Mouse (Mus musculus) layer of hippocampus, postnatal 10 days (tissue): ENCODE results near the gene Pam. TPM values are rescaled to one million over a fixed set of nuclear protein-coding genes. Genes with fewer than 3 reads are reported as not detected.
A peak's percentile ranks its signal among the peaks of the same experiment; 100 is the strongest.

Experiments
- DNase-seq, 2 experiments: peaks; one replicate each; pipeline ENCODE4 v3.0.0; 2021; ENCODE audit warnings: low spot score in 2 of 2
- total RNA-seq, 2 experiments: library from RNA; stranded (reverse); gene quantifications; 2 replicates each; pipeline ENCODE4 v1.2.3; 2021

The Pam gene
- total RNA-seq, 2 experiments from 2014 or later = 158 to 166 TPM

- no peak for DNase-seq
Observed at GRCm38 (mm10) chr1:98080431-98080830, 15.0 kb downstream of the Pam start.

DNA sequence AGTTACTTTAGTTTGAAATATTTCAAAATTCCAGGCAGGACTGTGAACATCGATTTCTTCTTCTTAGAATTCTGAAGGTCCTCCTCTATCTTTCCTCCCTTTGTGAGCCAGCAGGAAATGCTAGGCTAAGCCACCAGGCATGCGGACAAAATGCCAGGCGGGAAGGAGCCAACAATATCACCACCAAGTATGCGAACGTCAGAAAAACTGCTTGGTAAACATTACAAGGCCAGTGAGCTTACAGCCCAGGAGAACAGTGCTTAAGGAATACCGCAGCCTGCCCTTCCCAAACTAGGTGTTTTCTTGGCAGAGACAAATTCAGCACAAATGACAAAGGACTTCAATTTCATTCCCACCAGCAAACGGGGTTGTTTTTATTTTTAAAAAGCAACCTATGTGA is 15.8 kb downstream of the Pam start:
- no peak for DNase-seq

DNA sequence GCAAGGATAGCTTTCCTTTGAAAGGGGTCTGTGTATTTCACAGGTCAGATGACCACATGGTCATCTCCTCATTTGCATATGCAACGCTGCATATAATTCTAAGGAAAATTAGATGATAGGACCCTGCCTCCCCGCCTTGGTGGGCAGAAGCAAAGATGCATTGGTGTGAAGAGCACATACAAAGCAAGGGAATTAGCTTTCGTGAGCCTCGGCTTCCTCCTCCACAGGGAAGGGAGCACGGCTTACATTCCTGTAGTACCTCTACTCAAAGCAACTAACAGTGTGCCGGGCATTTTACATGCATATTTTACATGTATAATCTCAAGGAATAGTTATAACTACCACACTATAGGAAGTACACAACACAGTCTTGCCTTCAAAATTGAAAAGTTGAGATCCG is 16.7 kb downstream of the Pam start:
- no peak for DNase-seq

DNA sequence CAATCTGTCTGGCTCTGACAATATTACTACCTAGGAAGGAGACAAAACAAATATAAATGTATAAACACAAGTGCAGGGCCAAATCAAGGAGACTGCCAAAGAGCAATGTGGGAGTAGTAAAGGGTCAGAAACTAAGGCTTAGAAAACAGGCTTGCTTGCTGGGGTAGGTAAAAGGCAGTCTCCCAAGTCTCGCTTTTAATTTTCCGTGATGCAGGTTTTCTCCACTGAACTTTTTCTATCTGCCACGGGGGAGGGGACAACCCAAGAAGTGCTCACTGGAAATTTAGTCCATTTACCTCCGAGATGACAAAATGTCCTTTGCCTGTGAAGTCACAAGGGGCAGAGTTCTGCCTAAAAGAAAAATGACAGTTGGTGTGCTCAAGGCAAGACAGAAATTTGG is 21.6 kb downstream of the Pam start:
- DNase-seq = no peak

DNA sequence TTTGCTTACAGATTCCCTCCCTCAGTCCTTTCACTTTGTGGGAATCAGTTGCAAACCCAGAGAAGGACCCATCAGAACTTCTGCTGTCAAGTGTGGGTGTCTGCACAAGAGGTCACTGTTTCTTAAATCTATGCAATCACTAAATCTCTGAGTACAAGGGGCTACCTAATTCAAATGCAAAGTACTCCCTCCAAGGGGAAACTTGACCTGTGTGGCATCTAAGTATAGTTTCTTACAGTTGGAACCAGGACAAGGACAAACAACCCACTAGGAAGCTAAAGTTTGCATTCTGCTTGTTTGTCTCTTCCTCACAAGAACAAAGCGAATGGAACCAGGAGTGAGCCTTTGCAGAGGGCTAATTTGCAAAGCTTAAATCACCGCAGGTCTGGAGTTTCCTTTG is 22.3 kb downstream of the Pam start:
- no peak for DNase-seq

DNA sequence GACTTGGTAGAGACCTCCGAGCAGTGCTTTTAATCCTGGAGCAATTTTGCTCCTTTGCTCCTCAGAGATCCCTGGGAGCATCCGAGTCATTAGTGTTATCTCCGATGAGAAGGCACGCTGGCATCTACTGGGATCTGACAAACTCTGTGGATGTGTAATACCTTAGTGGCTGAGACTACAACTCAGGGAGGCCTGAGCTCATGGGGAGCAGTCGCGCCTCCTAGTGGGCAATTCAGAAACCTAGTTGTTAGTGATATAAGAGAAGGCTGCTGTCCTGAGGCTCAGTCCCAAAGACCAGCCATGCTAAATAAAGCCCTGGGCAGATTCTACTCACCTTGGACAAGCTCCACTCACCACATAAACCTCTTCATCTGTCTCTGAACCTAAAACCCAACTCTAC is 23.4 kb downstream of the Pam start:
- DNase-seq = peak; percentile 32 to 38

DNA sequence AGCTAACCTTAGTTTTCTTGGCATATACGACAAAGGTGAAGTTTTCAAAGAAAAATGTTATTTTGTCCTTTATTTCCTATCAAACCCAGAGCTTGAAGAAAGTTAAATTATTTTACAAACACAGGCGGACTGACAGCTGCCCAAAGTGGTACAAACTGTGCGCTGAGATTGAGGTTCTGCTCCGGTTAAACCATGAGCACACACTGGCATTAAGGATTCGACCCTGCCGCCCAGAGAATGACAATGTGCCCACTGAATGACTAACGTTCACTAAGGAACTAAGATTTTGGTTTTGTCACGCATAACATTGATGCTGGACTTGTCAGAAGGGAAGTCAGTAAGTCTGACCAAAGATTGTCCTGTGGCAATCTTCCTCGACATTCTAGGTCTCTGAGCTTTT is 24.0 kb downstream of the Pam start:
- DNase-seq = no peak

GRCm38 (mm10) chr1:98070743-98071325 is 24.6 kb downstream of the Pam start:
- peak in 1 of 2 experiments; percentile 37 for DNase-seq

- no peak for DNase-seq
Observed at GRCm38 (mm10) chr1:98068177-98068576, 27.3 kb downstream of the Pam start.

- DNase-seq = no peak
Observed at GRCm38 (mm10) chr1:98062074-98062473, 33.4 kb downstream of the Pam start.

DNA sequence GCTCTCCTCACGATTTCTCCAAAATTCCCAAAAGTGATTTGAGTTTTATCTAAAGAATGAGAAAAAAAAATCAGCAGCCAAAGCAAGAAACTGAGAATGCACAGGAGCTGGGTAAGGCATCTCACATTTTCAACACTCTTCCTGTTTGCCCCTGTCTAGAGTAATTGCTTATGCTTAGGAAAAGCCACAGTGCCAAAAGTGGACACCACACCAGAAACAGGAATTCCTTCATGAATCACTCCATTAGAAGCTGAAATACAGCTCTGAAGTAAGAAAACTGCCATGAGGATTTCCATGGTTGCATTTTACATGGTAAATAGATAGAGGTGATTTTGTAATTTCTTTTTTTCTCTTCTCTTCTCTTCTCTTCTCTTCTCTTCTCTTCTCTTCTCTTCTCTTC is 36.0 kb downstream of the Pam start:
- no peak for DNase-seq

- no peak for DNase-seq
Observed at GRCm38 (mm10) chr1:98056996-98057945, 38.2 kb downstream of the Pam start.

GRCm38 (mm10) chr1:98056277-98056676 is 39.2 kb downstream of the Pam start:
- no peak for DNase-seq

- DNase-seq = no peak
Observed at GRCm38 (mm10) chr1:98055591-98055990, 39.9 kb downstream of the Pam start.

- no peak for DNase-seq
Observed at GRCm38 (mm10) chr1:98053994-98054393, 41.5 kb downstream of the Pam start.

DNA sequence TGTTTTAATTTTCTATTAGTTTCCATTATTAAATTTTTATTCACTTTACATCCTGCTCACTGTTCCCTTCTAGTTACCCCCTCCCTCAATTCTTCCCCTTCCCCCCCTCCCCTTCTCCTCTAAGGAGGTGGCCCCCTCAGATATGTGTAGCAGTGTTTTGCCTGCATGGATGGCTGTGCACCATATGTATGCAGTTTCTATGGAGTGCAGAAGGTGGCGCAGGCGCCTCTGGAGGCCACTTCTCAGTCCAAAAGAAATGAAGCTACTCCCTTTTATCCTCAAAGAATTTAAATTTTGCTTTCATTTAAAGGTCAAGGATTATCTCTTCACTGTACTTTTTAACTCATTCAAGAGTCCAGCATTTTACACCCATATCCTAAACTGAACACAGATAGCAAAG is 42.0 kb downstream of the Pam start:
- DNase-seq = no peak

DNA sequence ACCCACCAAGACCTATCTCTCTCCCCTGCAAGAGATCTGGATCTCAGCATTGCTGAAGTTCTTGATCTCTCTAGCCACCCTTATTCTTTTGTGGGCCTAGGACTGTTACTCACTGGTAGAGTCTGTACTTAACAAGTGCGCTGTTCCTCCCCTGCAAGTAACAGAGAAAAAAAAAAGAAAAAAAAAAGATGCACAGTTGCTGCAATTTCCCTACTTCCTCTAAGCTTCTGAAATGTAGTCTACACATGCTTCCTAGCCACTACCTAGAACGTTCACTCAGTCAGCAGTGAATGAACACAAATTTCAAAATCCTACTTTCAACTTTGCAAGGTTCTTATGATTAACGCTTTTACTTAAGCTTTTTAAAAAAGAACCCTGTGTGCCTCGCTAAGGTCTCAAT is 42.7 kb downstream of the Pam start:
- no peak for DNase-seq

DNA sequence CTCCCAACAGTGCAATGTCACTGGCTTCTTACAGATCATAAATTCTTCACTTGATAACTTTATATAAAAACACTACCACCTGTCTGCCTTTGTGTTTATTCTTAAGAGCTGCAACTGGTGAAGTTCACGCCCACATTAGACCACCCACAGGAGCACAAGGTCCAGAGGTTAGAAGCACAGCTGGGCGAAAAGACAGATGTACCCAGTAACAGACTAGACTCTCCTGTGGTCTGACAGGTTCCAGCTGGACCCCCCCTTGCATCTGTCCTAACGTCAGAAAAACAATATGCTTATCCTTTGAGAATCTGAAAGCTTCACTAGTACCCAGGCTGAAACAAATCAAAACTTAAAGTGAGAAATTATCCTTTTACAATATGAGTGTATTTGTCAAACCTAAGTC is 44.4 kb downstream of the Pam start:
- DNase-seq = no peak

GRCm38 (mm10) chr1:98049756-98050155 is 45.7 kb downstream of the Pam start:
- no peak for DNase-seq

- DNase-seq = no peak
Observed at GRCm38 (mm10) chr1:98048218-98048801, 47.1 kb downstream of the Pam start.

DNA sequence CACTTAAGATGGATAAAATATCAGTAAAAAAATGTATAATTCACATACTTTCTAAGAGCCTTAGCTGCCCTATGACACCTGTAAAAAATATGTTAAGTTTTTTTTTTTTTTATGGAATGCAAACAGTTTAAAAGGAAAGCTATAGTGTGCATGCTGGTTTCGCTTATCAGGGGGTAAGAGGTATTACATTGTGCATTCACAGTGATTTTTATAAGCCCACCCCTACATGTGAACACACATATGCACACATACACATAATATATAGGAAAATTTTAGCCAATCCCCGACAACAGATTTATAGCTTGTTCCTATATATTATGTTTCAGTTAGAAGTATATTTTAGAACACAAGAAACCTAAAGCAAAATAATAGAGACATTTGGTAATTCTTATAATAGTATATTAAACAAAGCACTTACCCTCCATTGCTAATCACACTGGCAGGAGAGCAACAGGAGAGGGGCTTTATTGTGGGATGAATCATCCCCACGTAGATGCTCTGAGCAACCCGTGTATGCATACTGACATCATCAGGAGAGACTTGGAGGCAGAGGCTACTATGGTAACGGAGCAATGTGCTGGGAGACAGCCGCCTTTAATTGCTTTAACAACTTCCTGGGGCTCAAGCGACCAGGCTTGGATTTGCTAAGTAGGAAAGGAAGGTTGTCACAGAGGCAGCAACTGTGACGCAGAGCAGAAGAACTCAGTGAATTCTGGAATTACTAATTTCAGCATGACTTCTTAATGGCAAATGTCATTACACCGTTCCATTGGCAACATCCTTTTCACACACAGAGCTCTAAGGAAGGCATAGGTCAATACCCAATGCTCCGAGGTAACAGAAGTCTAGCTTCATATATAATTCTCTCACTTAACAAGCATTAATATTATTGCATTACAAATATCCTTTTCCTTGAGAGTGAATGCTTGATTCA is 47.9 kb downstream of the Pam start:
- DNase-seq = peak in 1 of 2 experiments; percentile 33
